Mouse (Mus musculus): ENCODE results near the gene Lamc1. TPM values are rescaled to one million over a fixed set of nuclear protein-coding genes. Genes with fewer than 3 reads are reported as not detected.

The Lamc1 gene
- total RNA-seq (2023): 10 to 100 TPM; 26.0 to 31.0 TPM

DNA sequence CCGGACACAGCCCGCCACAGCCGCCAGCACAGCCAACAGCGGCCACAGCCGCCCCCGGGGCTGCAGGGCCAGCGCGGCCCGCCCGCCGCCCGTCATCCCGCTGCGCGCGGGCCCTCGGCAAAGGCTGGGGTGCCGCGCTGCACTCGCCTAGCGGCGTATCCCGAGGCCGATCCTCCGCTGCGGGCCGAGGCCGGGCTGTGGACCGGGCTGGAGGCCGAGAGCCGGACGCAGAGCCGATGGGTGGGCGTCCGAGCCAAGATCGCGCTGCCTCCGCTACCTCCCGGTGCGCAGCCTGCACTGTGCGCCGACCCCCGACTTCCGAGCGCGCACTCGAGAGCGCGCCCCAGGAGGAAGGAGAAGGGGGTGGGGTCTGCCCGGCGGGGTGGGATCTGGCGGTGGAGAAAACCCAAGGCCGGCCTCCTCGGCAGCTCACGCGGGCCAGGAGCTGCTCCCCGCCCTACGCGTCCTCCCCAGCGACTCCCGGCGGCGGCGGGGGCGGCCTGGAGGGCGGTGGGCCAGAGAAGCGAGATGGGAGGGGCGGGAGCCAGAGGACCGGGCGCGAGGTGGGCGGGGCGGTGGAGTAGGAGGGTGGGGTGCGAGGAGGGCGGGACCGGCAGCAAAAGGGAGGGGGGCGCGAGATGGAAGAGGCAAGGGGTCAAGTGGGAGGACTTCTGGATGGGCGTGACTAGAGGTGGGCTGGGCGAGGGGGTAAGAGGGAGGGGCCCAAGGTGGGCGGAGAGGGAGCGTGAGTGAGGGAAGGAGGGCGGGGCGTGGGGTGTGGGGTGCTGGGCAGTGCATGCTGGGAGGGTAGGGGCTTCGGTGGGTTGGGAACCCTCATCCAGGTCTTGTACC is at the start of gene Lamc1:
Gene Lamc1 (minus strand): TSS at position 343 of the 852 bp plus-strand sequence.

GRCm38 (mm10) chr1:153185828-153186803 is 146.5 kb downstream of the Lamc1 start, which contains the start of gene Lamc2:
TSS of gene Lamc2 (minus strand) at chr1:153186447.

Other genes starting within 250 kb of the Lamc1 start
- gene Lamc2, start 146.3 kb downstream of the Lamc1 start, total RNA-seq (2023): not detected
- 1 to 10 TPM; 2.8 to 3.8 TPM for gene Shcbp1l, start 92.4 kb upstream of the Lamc1 start, total RNA-seq (2023)
- gene Dhx9, start 154.9 kb upstream of the Lamc1 start, total RNA-seq (2023): 100 to 1,000 TPM; 371 to 400 TPM
- gene Npl, start 217.3 kb upstream of the Lamc1 start, total RNA-seq (2023): under 1 TPM in 1 of 2 experiments, not detected in 1; 0.80 TPM

Measured in B cell, adult 67 days (primary cell).